Mouse (Mus musculus) left cerebral cortex, postnatal 14 days (tissue): ENCODE results near the gene Myo1b. TPM values are rescaled to one million over a fixed set of nuclear protein-coding genes. Genes with fewer than 3 reads are reported as not detected.

Experiments used
- total RNA-seq, 2 experiments: library from RNA; stranded (reverse); gene quantifications; 2 replicates each; pipeline ENCODE4 v1.2.3; 2021

The Myo1b gene
- total RNA-seq, 2 experiments from 2014 or later, result 45.2 to 48.1 TPM

Other genes with a start within 250 kb of the Myo1b start
- gene Stat4, start 71.1 kb upstream of the Myo1b start, total RNA-seq, result 1 to 10 TPM; 2.9 to 3.0 TPM
- gene Stat1, start 203.4 kb upstream of the Myo1b start, total RNA-seq, result 10 to 100 TPM; 13.2 to 13.9 TPM